Mouse (Mus musculus): ENCODE measurements around the gene Lrrc58.

DNA sequence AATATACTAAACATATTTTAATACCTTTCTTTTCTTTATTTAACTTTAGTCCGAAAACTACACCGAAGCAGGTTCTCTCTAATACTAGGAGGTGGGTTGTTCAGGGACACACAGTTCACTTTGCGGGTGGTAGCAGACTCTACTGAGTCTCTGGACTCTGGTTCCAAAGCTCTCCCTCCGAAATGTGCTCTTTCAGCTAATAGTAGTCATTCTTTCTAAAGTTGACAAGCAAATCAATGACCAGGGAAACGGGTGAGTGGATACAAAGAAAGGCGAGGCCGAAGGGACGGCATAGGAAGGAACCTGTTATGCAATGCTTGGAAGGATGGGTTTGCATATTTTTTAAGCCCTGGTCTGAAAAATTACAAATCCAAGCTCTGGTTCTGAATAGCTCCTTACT lies 10.7 kb upstream of the Lrrc58 start:
- no peak for TF ChIP-seq HCFC1 (IDR thresholded peaks at IDR 0.05; ENCODE audit: borderline replicate concordance, insufficient read depth, low read length)
- no peak for TF ChIP-seq ZNF384 (IDR thresholded peaks at IDR 0.05; ENCODE audit: low read depth, low read length)
- no peak for TF ChIP-seq ZC3H11A (IDR thresholded peaks at IDR 0.05; ENCODE audit: borderline replicate concordance, low read depth, low read length)
- no peak for TF ChIP-seq MAFK (IDR thresholded peaks at IDR 0.05; ENCODE audit: insufficient read depth, low read depth, low read length)
- TF ChIP-seq CHD2 (IDR thresholded peaks at IDR 0.05; ENCODE audit: low read depth, low read length), result no peak
